Mouse (Mus musculus): ENCODE results near the gene Acsl4.

Gene Acsl4

GRCm38 (mm10) chrX:142377358-142377757 is 13.0 kb downstream of the Acsl4 start:
- no peak for TF ChIP-seq GATA4 (IDR thresholded peaks at IDR 0.05; ENCODE audit: insufficient replicate concordance, low read length)

- no peak for TF ChIP-seq GATA4 (IDR thresholded peaks at IDR 0.05; ENCODE audit: insufficient replicate concordance, low read length)
Observed at GRCm38 (mm10) chrX:142376747-142377146, 13.6 kb downstream of the Acsl4 start.

- no peak for TF ChIP-seq GATA4 (IDR thresholded peaks at IDR 0.05; ENCODE audit: insufficient replicate concordance, low read length)
Observed at GRCm38 (mm10) chrX:142375519-142375918, 14.8 kb downstream of the Acsl4 start.

GRCm38 (mm10) chrX:142372393-142372792 is 17.9 kb downstream of the Acsl4 start:
- no peak for TF ChIP-seq GATA4 (IDR thresholded peaks at IDR 0.05; ENCODE audit: insufficient replicate concordance, low read length)

DNA sequence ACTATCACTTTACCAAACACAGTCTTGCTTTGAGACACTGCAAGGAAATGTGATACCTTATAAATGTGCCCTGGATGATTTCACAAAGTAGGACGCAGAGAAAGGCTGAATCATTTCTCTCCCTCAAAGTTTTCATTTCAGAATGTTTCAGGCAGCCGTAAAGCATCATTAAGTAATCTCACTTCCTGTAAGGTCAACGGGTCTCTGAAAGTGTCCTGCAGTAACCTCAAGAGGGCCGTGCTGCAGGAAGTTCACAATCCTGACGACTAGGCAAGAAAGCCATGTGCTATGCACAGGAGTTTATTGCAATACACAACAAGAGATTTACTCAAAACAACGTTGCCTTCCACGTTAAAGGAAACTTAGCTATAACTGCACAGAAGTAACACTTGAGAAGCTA is 20.4 kb downstream of the Acsl4 start:
- TF ChIP-seq GATA4 (IDR thresholded peaks at IDR 0.05; ENCODE audit: insufficient replicate concordance, low read length), result no peak

GRCm38 (mm10) chrX:142363882-142364281 is 26.5 kb downstream of the Acsl4 start:
- no peak for TF ChIP-seq GATA4 (IDR thresholded peaks at IDR 0.05; ENCODE audit: insufficient replicate concordance, low read length)

DNA sequence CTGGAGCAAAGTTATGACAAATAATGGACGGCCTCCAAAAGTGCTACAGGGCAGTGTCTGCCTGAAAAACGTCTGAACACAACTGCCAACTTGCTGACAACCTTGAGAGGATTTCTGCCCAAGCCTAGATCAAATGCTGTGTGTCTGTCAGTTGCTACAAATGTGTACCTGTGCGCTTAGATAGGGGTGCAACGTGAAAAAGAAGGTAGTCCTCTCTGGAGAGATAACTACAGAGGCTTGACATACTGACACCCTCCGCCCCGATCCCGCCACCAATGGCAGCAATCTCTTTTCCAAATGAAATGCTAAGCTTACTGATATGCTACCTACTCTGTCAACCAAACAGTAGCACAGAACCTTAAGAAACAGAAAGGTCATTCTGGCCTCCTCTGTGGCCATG is 31.3 kb downstream of the Acsl4 start:
- no peak for TF ChIP-seq GATA4 (IDR thresholded peaks at IDR 0.05; ENCODE audit: insufficient replicate concordance, low read length)

- TF ChIP-seq GATA4 (IDR thresholded peaks at IDR 0.05; ENCODE audit: insufficient replicate concordance, low read length), result no peak
Observed at GRCm38 (mm10) chrX:142358427-142358826, 31.9 kb downstream of the Acsl4 start.

DNA sequence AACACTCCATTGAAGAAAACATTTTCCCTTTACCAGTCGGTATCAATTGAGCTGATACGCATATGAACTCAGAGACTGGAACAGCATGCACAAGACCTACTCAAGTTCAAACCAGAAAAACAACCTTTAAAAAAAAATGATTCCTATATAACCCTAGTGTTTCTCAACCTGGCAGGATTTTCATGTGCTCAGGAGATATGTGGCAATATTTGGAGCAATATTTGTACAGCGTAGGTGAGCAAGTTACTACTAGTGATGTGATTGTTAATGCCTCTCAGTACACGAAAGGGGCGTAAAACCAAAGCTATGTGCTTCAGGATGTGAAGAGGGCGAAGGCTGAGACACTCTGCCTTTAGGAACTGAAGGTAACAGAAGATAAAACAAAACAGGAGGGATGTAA is 54.1 kb downstream of the Acsl4 start:
- no peak for TF ChIP-seq GATA4 (IDR thresholded peaks at IDR 0.05; ENCODE audit: insufficient replicate concordance, low read length)

GRCm38 (mm10) chrX:142335502-142335901 is 54.8 kb downstream of the Acsl4 start:
- no peak for TF ChIP-seq GATA4 (IDR thresholded peaks at IDR 0.05; ENCODE audit: insufficient replicate concordance, low read length)

DNA sequence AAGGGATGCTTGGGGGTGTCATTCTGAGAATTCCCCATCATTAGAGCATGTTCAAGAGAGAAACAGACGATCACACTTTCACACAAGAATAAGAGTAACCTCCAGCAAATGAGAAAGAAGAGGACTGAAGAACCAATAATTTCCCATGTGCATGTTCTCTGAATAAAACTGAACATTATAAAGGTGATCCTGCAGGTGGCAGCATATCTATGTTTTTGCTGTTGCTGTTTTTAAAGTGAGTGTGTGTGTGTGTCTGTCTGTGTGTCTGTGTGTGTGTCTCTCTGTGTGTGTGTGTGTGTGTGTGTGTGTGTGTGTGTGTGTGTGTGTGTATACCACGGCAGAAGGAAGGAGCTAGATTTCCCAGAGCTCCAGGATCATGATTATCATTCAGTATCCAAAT is 64.6 kb downstream of the Acsl4 start:
- TF ChIP-seq GATA4 (IDR thresholded peaks at IDR 0.05; ENCODE audit: insufficient replicate concordance, low read length), result no peak

- TF ChIP-seq GATA4 (IDR thresholded peaks at IDR 0.05; ENCODE audit: insufficient replicate concordance, low read length), result no peak
Observed at GRCm38 (mm10) chrX:142316106-142316505, 74.2 kb downstream of the Acsl4 start.

- no peak for TF ChIP-seq GATA4 (IDR thresholded peaks at IDR 0.05; ENCODE audit: insufficient replicate concordance, low read length)
Observed at GRCm38 (mm10) chrX:142315270-142315669, 75.1 kb downstream of the Acsl4 start.

- no peak for TF ChIP-seq GATA4 (IDR thresholded peaks at IDR 0.05; ENCODE audit: insufficient replicate concordance, low read length)
Observed at GRCm38 (mm10) chrX:142314307-142315024, 75.9 kb downstream of the Acsl4 start.

GRCm38 (mm10) chrX:142310431-142310830 is 79.9 kb downstream of the Acsl4 start:
- no peak for TF ChIP-seq GATA4 (IDR thresholded peaks at IDR 0.05; ENCODE audit: insufficient replicate concordance, low read length)

GRCm38 (mm10) chrX:142305869-142306581 is 84.3 kb downstream of the Acsl4 start, which contains the start of gene Kcne1l:
Gene Kcne1l (minus strand): TSS chrX:142306294.
- TF ChIP-seq GATA4 (IDR thresholded peaks at IDR 0.05; ENCODE audit: insufficient replicate concordance, low read length), result no peak
